Mouse (Mus musculus) left cerebral cortex, adult 9 months (tissue): ENCODE measurements around the gene Spata1.

Source experiments
- DNase-seq, 2 experiments: peaks; one replicate each; pipeline ENCODE4 v3.0.0; 2022; ENCODE audit warnings: low spot score in 2 of 2

Spata1 gene

GRCm38 (mm10) chr3:146419992-146420537, 79.5 kb downstream of the Spata1 start:
- DNase-seq, result peak in 1 of 2 experiments; percentile 30

- DNase-seq, result no peak
Measured at GRCm38 (mm10) chr3:146419534-146419933, 80.0 kb downstream of the Spata1 start.

GRCm38 (mm10) chr3:146418901-146419300, 80.7 kb downstream of the Spata1 start:
- DNase-seq, result no peak

GRCm38 (mm10) chr3:146417873-146418272, 81.7 kb downstream of the Spata1 start:
- DNase-seq, result no peak

GRCm38 (mm10) chr3:146414555-146414954, 85.0 kb downstream of the Spata1 start:
- DNase-seq, result no peak

- no peak for DNase-seq
Measured at GRCm38 (mm10) chr3:146413992-146414391, 85.6 kb downstream of the Spata1 start.

- DNase-seq, result peak in 1 of 2 experiments; percentile 42
Measured at GRCm38 (mm10) chr3:146413016-146413415, 86.5 kb downstream of the Spata1 start.

GRCm38 (mm10) chr3:146412480-146412879, 87.1 kb downstream of the Spata1 start:
- no peak for DNase-seq

GRCm38 (mm10) chr3:146412008-146412407, 87.5 kb downstream of the Spata1 start:
- DNase-seq, result no peak

- DNase-seq, result no peak
Measured at GRCm38 (mm10) chr3:146410114-146410513, 89.4 kb downstream of the Spata1 start.
